Mouse (Mus musculus) adrenal gland, adult 2 months (tissue): Measurements from ENCODE around the gene Avl9. TPM values are rescaled to one million over a fixed set of nuclear protein-coding genes. Genes with fewer than 3 reads are reported as not detected.

Experiments used
- DNase-seq: peaks from one replicate; pipeline ENCODE4 v3.0.0; 2021
- long read RNA-seq: library from polyadenylated mRNA; stranded (forward); transcript quantifications from one replicate; pipeline ENCODE4 v2.0.0, GENCODE M21; 2021
- polyA plus RNA-seq: library from polyadenylated mRNA; depleted of rRNA; stranded (reverse); fragments of >200 nt; gene quantifications from 2 replicates; pipeline ENCODE4 v1.2.3, GENCODE M21; 2012; rRNA removed
- total RNA-seq, 2 experiments: library from RNA; stranded (reverse); gene quantifications; 2 replicates each; pipeline ENCODE4 v1.2.3; 2021

The Avl9 gene
- total RNA-seq (10 to 100 TPM; 18.8 to 28.4 TPM), polyA plus RNA-seq (6.1 and 6.8 TPM in 2 replicates)
- long read RNA-seq, full-length matches to known transcripts = 4 of 5 reads
- long read RNA-seq, partial matches to known transcripts = 0 of 5 reads
- long read RNA-seq, other reads (novel, unspliced or antisense) = 1 of 5 reads

DNA sequence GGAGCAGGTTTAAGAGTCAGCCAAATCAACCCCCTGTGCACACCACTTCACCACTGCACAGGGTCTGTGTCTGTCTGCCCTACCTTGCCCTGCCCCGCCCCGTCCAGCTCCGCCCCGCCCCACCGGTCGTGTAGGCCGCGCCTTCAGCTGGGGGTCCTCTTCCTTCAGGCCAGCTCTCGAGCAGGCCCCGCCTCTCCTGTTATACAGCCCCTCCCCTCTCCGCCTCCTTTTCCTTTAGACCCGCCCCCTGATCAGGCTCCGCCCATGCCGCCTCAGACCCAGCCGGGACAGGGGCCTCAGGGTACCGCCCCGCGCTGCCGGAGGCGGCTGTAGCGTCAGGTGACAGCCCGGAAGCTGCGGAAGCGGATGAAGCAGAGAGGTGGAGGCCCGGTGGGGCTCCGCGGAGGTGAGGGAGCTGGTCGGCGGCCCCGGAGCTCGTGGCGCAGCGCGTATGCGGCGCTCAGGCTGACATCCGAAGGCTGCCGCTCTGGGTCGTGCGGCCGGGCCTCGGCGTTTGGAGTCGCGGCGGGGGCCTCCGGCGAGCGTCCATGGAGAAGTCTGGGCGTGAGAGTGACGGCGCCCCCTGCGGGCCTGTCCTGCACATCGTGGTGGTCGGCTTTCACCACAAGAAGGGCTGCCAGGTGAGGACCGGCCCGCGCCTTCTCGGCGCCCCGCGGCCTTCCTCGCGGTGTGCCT is at the start of gene Avl9:
Gene Avl9 (plus strand): TSS at position 326 of the 696 bp plus-strand sequence.
- DNase-seq = peak; percentile 100

DNA sequence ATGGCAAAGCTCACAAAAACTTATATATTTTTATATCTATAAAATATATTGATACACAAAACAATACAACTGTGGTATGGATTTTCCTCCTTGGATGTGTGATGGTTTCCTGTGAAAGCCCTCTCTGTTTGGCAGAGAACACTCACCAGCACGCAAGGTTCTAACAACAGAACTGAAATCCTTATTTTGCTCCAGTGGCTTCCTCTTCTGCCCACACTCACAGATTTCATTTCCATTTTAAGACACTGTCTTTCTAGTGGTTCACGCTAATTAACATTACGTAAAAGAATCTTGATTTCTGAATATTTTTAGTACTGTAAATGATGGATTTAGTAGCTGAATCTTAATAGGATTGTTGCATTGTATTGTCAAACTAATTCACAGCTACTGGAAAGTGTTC is 26.5 kb upstream of the Avl9 start:
- DNase-seq = no peak

DNA sequence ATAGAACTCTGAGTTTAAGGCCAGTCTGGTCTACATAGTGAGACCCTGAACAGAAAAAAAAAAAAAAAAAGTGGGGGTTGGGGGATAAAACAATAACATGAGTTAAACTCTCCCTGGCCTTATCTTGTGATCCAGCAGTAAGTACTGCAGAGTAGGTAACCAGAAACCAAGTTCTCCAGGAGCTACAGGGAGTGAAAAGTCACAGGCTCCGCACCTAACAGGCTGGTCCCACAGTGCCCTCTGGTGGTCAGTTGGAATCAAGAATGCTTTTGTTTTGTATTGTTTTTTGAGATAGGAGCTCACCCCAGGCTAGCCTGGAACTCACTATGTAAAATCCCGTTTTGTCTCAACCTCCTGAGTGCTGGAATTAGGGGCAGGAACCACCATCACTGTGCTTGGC is 23.5 kb upstream of the Avl9 start:
- peak; percentile 45 for DNase-seq

DNA sequence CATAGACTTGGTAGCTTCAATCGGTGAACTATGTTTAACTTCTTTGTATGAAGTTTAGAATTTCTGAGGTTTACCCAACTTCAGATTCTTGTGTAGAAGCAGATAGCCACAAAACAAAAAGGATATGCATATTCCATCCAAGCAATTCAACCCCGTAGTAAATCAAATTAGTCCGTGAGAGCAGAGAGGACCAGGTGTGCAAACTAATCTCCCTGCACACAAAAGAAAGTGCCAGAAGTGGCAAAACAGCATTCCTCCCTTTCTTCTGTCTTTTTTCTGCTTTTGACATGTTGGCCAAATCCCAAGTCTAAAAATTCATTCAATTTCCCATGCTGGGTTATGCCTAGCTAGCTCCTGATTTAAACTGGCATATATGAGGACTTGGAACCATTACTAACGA is 22.3 kb upstream of the Avl9 start:
- DNase-seq = no peak

DNA sequence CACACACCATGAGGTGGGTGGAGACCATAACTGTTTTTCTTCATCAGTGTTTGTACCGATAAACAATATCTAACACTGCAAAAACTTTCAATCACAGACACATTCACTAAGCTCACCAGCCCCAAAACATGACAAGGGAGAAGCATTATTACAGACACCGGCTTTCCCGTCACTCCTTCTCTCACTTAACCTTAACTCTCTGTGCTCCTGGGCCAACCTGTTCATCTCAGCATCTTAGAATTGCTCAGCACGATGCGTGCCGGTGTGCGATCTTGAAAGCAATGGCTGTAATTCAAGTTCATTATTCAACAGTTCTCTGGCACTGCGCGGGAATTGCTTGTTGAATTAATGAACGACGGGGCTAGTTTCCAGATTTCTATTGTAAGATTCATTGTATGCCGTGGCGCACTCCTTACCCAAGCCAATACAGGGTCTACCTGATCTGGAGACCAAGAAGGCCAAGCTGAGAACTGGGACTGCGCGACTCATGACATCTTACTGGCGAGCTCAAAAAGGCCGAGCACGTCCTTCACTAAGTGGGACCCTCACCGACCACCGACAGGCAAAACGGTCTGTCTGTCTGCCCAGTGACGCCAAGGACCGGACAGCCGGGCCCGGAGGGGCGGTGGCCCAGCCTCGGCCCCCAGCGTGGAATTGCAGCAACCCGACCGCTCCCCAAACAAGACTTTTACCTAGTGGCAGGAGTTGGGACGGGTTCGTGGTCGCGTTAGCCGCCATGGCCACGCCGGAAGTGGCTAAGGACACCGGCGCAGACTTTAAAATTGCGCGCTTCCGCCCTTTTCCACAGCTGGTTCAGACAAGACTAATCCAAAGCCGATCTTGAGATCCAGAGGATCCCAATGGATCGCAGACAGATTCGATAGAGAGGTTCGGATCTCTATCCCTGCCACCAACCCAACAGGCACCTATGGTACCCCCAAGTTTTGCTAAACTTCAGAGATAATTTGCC is 10.5 kb upstream of the Avl9 start, which contains the start of gene Lsm5:
Gene Lsm5 (minus strand): TSS at position 780 of the 970 bp plus-strand sequence.
- peak; percentile 87 for DNase-seq

DNA sequence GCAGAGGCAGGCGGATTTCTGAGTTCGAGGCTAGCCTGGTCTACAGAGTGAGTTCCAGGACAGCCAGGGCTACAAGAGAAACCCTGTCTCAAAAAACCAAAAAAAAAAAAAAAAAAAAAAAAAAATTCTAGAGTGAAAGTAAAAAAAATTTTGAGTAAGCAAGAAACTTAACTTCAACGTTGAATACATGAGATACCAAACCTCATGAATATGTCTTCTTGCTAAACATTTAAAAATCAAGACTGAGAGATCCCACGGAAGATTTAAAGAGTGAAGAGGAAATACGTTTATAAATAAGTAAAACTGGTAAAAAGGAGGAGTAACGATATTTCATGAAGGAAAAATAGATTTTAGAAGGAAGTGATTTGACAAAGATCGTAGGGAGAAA is 519 bp upstream of the Avl9 start:
- no peak for DNase-seq

DNA sequence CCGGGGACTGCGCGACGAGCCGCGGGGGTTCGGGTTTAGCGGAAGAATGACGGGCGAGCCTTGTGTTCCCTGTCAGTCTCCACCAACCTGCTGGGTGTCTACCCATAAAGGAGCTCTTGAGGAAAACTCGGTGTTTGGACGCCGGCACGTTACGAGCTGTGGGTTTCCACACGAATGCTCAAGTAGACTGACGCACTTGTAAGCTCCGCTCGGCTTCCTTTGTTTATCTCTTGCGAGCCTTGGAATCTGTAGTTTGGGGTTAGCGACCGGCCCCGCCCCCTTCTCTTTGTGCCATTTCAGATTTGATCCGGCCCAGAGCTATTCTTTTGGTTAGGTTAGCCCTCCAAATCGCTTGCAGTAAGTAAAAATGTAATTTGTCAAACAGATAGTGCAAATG is 569 bp downstream of the Avl9 start:
- DNase-seq = no peak

DNA sequence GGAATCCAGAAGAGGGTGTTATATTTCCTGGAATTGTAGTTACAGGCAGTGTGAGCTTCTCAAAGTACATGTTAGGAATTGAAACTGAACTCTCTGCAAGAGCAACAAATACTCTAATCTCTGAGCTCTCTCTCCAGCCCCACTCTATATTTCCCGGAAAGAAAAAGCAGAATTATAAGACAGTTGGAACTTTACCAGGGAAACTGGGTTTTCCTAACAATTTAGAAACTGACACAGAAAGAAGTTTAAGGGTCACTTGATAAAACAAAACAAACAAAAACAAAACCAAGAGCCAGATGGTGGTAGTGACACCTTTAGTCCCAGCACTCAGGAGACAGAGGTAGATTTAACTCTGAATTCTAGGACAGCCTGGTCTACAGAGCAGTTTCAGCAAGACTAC is 4.4 kb downstream of the Avl9 start:
- DNase-seq = no peak

DNA sequence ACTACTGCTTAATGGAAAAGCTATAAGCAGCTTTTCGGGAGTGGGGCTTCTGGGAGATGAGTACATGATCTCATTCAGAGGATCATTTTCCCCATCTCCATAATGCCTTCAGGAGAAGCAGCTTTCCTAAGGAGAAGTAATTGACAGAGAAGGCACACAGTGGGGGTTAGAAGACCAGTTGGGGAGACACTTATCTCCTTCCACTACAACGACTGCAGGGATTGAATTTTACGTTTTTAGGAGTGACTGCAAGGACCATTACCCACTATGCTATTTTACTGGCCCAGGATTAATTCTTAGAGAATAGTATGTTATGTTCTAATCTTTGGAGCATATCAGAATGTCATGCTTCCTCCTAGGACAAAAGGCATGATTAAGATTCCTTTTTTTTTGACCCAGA is 6.2 kb downstream of the Avl9 start:
- no peak for DNase-seq

DNA sequence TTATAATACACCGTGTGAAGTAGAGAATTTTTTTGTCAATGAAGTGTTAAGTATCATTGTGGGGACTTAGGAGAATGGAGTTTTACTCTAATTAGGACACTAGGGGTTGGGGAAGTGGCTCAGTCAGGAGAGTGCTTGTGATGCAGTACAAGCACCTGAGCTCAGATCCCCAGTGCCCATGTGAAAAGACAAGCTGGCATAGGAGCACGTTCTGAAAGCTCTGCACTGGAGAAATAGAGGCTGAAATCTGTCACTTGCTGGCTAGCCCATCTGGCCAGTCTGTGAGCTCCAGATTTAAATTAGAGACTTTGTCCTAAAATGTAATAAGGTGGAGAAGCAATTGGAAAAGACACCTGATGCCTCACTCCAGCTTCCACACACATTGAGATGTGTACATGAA is 17.8 kb downstream of the Avl9 start:
- DNase-seq = no peak

DNA sequence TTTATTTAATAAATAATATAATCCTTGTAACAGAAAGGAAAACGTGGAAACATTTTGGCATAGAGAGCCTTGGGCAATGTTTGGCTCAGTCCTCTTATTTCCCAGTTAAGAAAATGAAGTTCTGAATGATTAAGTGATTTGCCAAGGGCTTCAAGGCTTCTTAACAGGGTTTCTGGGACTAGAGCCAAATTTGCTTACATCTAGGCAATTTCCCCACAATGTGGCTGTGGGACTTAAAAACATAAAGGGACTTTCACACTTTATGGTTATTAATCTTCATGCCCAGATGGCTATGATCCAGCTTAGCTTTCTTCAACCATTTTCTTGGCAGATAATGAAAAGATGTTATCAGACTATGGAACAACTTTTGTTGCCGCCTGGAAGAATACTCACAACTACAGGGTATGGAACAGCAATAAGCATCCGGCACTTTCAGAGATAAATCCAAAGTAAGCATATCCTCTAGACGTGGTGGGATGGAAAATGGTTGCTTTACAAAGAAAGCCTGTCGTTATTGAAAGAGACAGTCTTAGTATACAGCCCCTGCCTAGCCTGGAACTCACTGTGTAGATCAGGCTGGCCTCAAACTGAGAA is 31.3 kb downstream of the Avl9 start:
- DNase-seq = peak; percentile 13

DNA sequence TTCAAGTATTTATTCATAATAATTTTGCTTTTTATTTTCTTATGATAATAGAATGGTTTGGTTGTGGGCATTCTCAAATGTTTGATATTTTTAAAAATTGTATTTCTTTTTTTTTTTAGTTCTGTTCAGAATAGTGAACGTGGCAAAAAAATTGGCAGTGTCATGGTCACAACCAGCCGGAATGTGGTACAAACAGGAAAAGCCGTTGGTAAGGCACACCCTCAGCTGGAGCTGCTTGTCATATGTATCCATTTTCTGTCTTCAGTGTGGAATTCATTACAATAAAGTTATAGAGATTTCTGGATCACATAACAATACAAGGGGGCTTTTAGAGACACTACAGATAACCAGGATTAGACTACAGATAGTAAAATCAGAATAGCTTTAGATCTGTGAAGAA is 39.0 kb downstream of the Avl9 start:
- no peak for DNase-seq

DNA sequence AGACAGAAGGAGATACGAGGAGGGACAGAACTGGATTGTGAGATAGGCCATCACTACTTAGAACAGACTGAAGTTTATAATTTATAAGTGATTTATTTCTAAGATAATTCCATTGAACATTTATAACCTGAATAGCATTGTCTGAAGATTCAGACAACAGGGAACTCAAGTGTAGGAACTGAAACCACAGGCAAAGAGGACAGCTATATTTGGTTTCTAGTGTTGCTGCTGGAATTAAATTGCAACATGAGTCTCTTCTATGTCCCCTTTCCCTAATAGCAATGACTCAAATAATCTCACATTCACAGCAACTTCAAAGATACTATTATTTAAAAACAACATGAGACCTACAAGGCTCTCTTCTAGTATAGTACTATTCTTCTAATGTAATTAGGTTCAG is 41.4 kb downstream of the Avl9 start:
- no peak for DNase-seq

DNA sequence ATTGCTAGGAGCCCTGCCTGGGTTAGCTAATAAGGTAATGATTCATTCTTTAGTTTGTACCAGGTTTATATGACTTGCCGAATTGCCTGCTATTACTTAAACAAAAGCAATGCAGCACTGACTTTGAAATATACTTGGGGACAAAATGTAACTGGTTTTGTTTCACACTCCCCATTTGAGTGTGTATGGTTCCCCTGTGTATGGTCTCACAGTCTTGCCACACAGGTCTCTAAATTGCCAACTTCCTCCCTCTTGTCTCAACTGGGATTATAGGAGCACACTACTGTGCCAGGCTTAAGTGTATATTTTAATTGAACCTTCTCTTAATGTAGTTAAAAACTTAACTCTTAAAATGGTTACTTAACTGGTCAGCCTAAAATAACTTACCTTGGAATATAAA is 44.6 kb downstream of the Avl9 start:
- no peak for DNase-seq

DNA sequence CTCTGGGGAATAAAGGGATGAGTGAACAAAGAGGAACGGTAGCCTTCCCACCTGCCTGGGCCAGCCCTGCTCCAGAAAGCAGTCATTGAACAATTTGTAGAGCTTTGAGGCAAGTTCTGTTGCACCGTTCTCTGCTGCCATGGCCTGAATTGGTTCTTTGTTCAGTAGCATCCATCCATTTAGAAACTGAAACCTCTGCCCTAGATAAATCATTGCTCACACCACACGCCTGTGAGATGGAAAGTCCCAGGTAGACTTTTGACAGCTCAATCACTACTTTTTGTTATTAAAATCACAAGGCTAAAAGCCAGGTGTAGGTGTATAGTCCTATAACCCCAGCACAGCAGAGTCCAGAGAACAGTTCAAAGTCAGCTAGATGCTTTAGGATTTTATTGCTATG is 50.6 kb downstream of the Avl9 start:
- no peak for DNase-seq

DNA sequence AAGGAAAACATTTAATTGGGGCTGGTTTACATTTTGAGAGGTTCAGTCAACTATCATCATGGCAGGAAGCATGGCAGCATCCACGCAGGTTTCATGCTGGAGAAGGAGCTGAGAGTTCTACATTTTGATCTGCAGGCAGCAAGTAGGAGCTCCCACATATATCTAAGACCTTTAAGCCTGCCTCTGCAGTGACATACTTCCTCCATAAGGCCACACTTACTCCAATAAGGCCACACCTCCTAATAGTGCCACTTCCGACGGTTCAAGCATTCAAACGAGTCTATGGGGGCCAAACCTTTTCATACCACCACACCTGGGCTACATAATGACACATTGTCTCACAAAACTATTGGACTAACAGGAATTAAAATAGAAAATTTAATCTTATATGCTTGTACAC is 51.0 kb downstream of the Avl9 start:
- no peak for DNase-seq

DNA sequence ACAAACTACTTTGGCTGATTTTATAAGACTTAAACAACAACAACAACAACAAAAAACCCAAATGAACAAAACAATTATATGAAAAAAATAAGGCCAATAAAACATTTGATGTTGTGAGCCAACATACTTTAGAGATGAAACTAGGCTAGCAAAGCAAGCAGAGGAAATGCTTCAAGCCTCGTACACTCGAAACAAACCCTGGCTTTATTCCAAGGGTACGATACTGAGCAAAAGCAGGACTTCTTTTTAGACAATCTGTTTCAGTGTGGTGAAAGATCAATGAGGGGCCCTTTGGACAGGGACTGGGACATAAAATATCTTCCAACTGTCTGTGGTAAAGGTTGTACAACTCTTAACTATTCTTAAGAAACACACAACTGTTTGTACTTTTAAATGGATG is 61.1 kb downstream of the Avl9 start:
- no peak for DNase-seq

DNA sequence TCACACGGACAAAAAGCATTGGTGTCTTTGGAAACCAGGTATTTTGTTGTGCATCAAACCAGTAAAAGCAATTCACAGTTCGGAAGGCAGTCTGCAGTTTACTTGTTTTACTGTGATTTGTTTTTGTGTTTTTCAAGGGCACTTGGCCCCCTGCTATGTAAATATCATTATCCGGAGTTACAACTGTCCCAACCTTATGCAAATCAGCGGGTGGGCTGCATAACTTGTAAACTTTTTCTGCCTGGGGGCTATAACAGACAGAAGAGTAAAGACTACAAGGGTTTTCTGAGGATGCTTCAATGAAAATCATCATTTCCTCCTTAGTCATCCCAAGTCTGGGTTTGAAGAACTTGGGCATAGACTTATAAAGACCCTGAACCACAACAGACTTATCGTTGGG is 64.9 kb downstream of the Avl9 start:
- no peak for DNase-seq

DNA sequence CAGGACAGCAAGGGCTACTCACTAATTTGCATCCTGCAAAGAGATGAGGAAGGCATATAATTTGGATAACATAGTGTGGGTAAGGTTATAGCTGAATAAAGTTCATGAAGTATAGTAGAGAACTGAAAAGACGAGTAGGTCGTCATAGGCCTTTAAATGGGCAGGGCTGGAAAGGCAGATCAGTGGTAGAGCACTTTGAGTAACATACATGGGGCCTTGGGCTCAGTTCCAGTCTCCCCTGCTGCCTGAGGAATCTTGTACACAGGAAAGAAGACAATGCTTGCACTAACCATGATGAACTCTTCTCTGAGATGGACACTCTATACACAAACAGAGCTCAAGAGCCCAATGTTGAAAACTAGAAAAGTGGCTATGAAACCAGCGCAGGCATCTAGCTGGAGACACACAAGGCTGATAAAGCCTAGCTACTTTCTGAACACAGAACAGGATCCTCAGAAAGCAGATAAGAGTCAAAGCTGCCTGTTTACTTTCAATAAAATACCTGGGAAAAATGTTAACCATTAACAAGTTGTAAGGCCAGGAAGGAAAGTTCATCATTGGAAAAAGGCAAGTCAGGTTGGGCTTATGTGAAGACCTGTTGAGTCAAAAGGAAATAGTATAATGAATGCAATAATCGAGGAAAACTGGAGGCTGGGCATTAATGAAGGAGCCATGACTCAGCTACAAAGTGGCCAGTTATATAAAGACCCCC is 69.0 kb downstream of the Avl9 start:
- no peak for DNase-seq

DNA sequence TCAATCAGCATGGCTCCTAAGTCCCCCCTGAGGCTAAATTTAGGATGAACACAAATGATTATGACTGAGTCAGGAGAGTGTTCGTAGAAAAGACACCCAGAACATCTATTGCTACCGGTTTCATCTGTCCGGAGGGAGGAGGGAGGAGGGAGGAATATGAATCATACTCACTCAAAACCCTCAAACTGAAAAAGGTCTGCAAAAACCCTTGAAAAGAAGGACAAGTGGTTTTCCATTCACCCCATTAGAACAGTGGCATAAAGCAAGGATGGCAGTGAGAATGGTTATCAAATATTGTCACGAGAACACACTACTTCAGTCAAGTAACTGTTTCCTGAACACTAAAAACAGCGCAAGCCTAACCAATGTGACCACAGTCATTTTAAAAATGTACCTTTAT is 70.4 kb downstream of the Avl9 start:
- DNase-seq = peak; percentile 37

DNA sequence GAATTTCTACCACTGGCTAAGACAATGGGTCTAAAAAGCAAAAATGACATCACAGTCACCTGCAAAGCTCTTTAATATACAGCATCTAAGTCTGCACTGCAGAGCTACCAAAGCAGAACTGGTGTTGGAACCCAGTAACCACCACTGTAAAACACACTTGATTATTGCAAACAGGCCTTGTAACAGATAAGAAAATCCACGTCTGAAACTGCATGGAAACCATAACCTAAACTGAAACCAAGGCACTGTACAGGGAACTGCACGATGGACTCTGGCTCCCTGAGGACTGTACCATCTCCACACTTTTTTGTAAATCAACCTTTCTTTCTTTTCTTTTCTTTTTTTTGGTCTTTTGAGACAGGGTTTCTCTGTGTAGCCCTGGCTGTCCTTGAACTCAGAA is 73.0 kb downstream of the Avl9 start:
- DNase-seq = no peak

DNA sequence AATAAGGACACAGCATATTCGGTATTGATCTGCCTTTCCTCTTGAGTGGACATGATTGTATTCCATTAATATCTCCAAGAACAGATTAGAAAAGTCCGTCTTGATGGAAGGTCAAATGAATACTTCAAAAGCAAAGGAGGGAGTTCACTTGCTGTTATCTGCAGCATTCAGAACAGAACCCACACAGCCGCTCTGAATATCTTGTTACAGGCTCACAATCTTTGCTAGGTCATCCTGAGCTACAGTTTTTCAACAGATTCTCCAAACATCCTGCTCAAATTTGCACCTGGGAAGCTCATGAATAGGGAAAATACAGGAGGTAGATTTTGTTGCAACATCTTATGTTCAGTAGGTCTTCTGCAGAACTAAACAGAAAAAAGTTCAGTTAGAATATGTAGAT is 74.6 kb downstream of the Avl9 start:
- no peak for DNase-seq
